ENCODE assay signal across 7 mouse cellular contexts in genomic region chr11:22342242-22343207, GRCm38 (mm10). TPM values are rescaled to one million over a fixed set of nuclear protein-coding genes. Genes with fewer than 3 reads are reported as not detected.
DNase-seq lines count a peak whose midpoint lies in the region; ATAC-seq and TF ChIP-seq lines count a peak whose summit lies in the region.

Gene Ehbp1 (minus strand): TSS chr11:22342292.

- no peak within 1 kb of the TSS for H3K9ac ChIP-seq in hindbrain, embryonic 15.5 days
- no peak within 1 kb of the TSS for H3K9ac ChIP-seq in midbrain, embryonic 16.5 days (ENCODE audit: low read depth, low read length)

- peaks cover 6% of the 10 kb centered on the region for H3K4me1 ChIP-seq in hindbrain, embryonic 15.5 days (replicated peaks)
- H3K4me1 ChIP-seq in midbrain, embryonic 16.5 days (ENCODE audit: control insufficient read depth, insufficient read depth, low read length): peaks cover 2% of the 10 kb centered on the region

- ATAC-seq in hindbrain, embryonic 15.5 days (ENCODE audit: low FRiP score, low read depth): no peak
- no peak for ATAC-seq in midbrain, embryonic 16.5 days

- peak within 1 kb of the TSS; percentile 20; the same call in 1 of the 2 replicates for H3K27ac ChIP-seq in gastrocnemius, adult 2 months
- H3K27ac ChIP-seq in hindbrain, embryonic 15.5 days (replicated peaks): no peak within 1 kb of the TSS
- no peak within 1 kb of the TSS for H3K27ac ChIP-seq in midbrain, embryonic 16.5 days (ENCODE audit: low read length)

- H3K27me3 ChIP-seq in hindbrain, embryonic 15.5 days: no peaks in the 10 kb centered on the region
- no peaks in the 10 kb centered on the region for H3K27me3 ChIP-seq in midbrain, embryonic 16.5 days (ENCODE audit: control insufficient read depth, insufficient read depth, low read depth, low read length)

- H3K4me2 ChIP-seq in hindbrain, embryonic 15.5 days: no peak within 1 kb of the TSS
- no peak within 1 kb of the TSS for H3K4me2 ChIP-seq in midbrain, embryonic 16.5 days (ENCODE audit: low read length)

- DNase-seq in urinary bladder, postnatal 14 days (ENCODE audit: low spot score): peak; percentile 26
- no peak for DNase-seq in urinary bladder, adult 18-20 months (ENCODE audit: low spot score in 2 of 2)
- DNase-seq in gastrocnemius, adult 2 months: peak; percentile 24
- DNase-seq in frontal cortex, postnatal 36 days (ENCODE audit: low spot score in 2 of 2): no peak
- DNase-seq in cerebellum, adult 11 months: no peak

- intact Hi-C loops in gastrocnemius, adult 2 months (cut with DNase I): no loop called here

- no peaks in the 10 kb centered on the region for H3K9me3 ChIP-seq in hindbrain, embryonic 15.5 days
- no peaks in the 10 kb centered on the region for H3K9me3 ChIP-seq in midbrain, embryonic 16.5 days (replicated peaks; ENCODE audit: control insufficient read depth, low read length, poor library complexity, severe bottlenecking)

- H3K36me3 ChIP-seq in hindbrain, embryonic 15.5 days: no peaks in the 10 kb centered on the region
- H3K36me3 ChIP-seq in midbrain, embryonic 16.5 days (ENCODE audit: control insufficient read depth, insufficient read depth, low read length): no peaks in the 10 kb centered on the region

- 61% methylated on average over 2 of the region's 2 CpGs for WGBS in hindbrain, embryonic 15.5 days
- WGBS in midbrain, embryonic 16.5 days: 75% methylated on average over 2 of the region's 2 CpGs

- H3K4me3 ChIP-seq in gastrocnemius, adult 2 months: no peak within 1 kb of the TSS
- no peak within 1 kb of the TSS for H3K4me3 ChIP-seq in hindbrain, embryonic 15.5 days
- no peak within 1 kb of the TSS for H3K4me3 ChIP-seq in midbrain, embryonic 16.5 days (ENCODE audit: low read depth, low read length)

- no peak for TF ChIP-seq CTCF in gastrocnemius, adult 2 months (IDR thresholded peaks at IDR 0.05)

RNA-seq across cellular contexts. Expression of gene Ehbp1, which starts in this region (rescaled TPM):
- 10 to 100 TPM; 15.2 to 15.9 TPM for total RNA-seq in gastrocnemius, adult 2 months (2021)
- 18.8 and 20.1 TPM in 2 replicates for polyA plus RNA-seq in hindbrain, embryonic 15.5 days (2015; fragmentation: Nextera tagmentation; extraction: Ambion mirVana)
- 23.3 and 25.9 TPM in 2 replicates for polyA plus RNA-seq in midbrain, embryonic 16.5 days (2015; fragmentation: Nextera tagmentation; extraction: Ambion mirVana)

Comparison
In these comparisons a context has a peak if more than half of its experiments do, and no peak if none do; other contexts are left out.
1. DNase-seq: peak in urinary bladder, postnatal 14 days (single experiment) and gastrocnemius, adult 2 months (single experiment); none in urinary bladder, adult 18-20 months (0 of 2), frontal cortex, postnatal 36 days (0 of 2) and cerebellum, adult 11 months (single experiment).